Mouse (Mus musculus): ENCODE data around the gene Spint2. TPM values are rescaled to one million over a fixed set of nuclear protein-coding genes. Genes with fewer than 3 reads are reported as not detected.

Spint2 gene
- polyA plus RNA-seq, 1 experiment from 2014 or later = 98.5 TPM

DNA sequence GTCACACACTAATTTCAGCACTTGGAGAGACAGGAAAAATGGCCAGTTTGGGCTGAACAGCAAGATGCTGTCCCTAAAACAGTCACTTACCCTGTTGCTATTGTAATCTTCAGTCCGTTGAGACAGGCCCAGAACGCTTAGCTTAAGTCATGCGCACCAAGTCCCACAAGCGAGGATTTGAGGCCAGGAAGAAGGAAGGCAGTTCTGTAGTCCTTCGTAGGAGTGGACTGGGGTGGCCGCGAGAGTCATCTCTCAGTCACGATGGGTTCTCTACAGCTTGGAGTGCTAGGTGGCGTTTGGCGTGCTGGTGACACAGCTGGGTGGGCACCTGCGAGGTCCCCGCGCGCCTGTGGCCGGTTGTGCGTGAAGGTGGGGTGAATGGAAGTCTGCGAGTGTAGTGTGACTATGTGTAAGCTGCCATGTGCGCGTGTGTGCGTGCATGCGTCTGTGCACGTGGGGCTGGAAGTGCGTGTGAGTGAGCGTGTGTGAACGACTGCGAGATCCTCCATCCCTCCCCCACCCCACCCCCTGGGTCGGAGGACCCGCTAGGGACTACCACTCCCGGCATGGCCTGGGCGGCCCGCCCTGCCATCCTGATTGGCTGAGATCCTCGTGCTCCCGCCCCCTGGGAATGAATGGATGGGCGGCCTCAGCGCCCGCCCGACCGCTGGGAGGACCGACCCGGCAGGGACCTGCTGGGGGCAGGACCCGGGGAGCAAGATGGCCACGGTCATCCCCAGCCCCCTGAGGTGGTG lies 25.8 kb upstream of the Spint2 start:
- Histone ChIP-seq H3K4me2 (ENCODE audit: low read length) (peak overlapping the region; percentile 98), H3K27me3 (ENCODE audit: control insufficient read depth, insufficient read depth, low read length) (peaks cover 76% of the 10 kb centered on the region), H3K4me3 (ENCODE audit: control insufficient read depth in 1 of 2, insufficient read depth in 1 of 2, low read depth in 1 of 2, low read length in 2 of 2) (peak overlapping the region; percentile 51 to 63), H3K9me3 (ENCODE audit: control insufficient read depth, low read length) (peaks cover 5% of the 10 kb centered on the region), H3K4me1 (ENCODE audit: control insufficient read depth in 2 of 2, insufficient read depth in 2 of 2, low read length in 2 of 2) (peaks cover 10 to 30% of the 10 kb centered on the region in 2 experiments; a peak in 3 of 4 replicates), H3K36me3 (ENCODE audit: control insufficient read depth, insufficient read depth, low read length) (no peaks in the 10 kb centered on the region), H3K27ac (replicated peaks in 1 of 2; ENCODE audit: control insufficient read depth in 1 of 2, insufficient read depth in 1 of 2, low read depth in 2 of 2, low read length in 2 of 2) (no peak overlapping the region), H3K9ac (ENCODE audit: low read length) (peak overlapping the region; percentile 60)
- 2% methylated on average over 41 of the region's 42 CpGs for WGBS
- peak; percentile 82 for ATAC-seq (ENCODE audit: insufficient number of reproducible peaks, insufficient read depth, low FRiP score, low read depth)

DNA sequence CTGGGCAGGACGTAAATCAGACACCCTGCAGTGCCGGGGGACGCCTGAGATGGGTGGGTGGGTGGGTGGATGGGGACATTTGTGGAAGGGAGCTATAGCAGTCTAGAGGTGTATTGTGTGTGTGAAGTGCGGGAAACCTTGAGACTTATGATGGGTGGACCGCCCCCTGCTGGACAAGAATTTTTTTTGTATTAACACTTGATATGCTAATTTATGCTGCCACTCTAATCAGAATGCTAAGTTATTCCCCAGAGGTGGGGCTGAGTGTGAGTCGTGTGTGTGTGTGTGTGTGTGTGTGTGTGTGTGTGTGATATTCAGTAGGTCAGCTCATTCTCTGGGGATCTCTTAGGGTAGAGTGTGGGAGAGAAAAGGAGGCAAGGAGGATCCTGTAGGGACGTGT lies 24.9 kb upstream of the Spint2 start:
- Histone ChIP-seq H3K4me2 (ENCODE audit: low read length) (no peak overlapping the region), H3K9me3 (ENCODE audit: control insufficient read depth, low read length) (peaks cover 5% of the 10 kb centered on the region), H3K36me3 (ENCODE audit: control insufficient read depth, insufficient read depth, low read length) (no peaks in the 10 kb centered on the region), H3K9ac (ENCODE audit: low read length) (no peak overlapping the region), H3K4me1 (ENCODE audit: control insufficient read depth in 2 of 2, insufficient read depth in 2 of 2, low read length in 2 of 2) (peaks cover 10 to 30% of the 10 kb centered on the region in 2 experiments; a peak in 3 of 4 replicates), H3K27ac (replicated peaks in 1 of 2; ENCODE audit: control insufficient read depth in 1 of 2, insufficient read depth in 1 of 2, low read depth in 2 of 2, low read length in 2 of 2) (no peak overlapping the region), H3K27me3 (ENCODE audit: control insufficient read depth, insufficient read depth, low read length) (peaks cover 84% of the 10 kb centered on the region), H3K4me3 (ENCODE audit: control insufficient read depth in 1 of 2, insufficient read depth in 1 of 2, low read depth in 1 of 2, low read length in 2 of 2) (no peak overlapping the region)
- no peak for ATAC-seq (ENCODE audit: insufficient number of reproducible peaks, insufficient read depth, low FRiP score, low read depth)
- 29% methylated on average over 7 of the region's 7 CpGs for WGBS

DNA sequence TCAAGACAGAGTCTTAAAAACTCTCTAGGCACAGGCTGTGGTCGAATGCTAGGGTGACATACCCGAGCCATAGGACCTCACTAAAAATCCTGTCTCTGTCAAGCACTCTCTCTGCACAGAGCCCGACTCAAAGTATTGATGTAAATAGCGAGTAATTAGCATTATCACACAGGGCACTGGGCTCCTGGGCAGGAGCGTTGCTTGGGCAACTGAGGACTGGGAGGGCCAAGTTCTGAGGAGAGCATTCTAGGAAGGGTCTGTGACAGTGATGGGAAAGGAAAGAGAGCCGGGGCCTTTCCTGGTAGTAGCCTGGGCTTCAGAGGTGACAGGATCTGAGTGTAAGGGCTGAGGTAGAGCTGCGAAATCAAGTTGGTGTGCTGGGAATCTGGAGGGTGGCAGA lies 24.4 kb upstream of the Spint2 start:
- WGBS = 57% methylated on average over 7 of the region's 7 CpGs
- Histone ChIP-seq H3K4me3 (ENCODE audit: control insufficient read depth in 1 of 2, insufficient read depth in 1 of 2, low read depth in 1 of 2, low read length in 2 of 2) (no peak overlapping the region), H3K27ac (replicated peaks in 1 of 2; ENCODE audit: control insufficient read depth in 1 of 2, insufficient read depth in 1 of 2, low read depth in 2 of 2, low read length in 2 of 2) (no peak overlapping the region), H3K4me1 (ENCODE audit: control insufficient read depth in 2 of 2, insufficient read depth in 2 of 2, low read length in 2 of 2) (peaks cover 11 to 30% of the 10 kb centered on the region in 2 experiments; a peak in 3 of 4 replicates), H3K27me3 (ENCODE audit: control insufficient read depth, insufficient read depth, low read length) (peaks cover 81% of the 10 kb centered on the region), H3K9ac (ENCODE audit: low read length) (no peak overlapping the region), H3K4me2 (ENCODE audit: low read length) (no peak overlapping the region), H3K36me3 (ENCODE audit: control insufficient read depth, insufficient read depth, low read length) (no peaks in the 10 kb centered on the region), H3K9me3 (ENCODE audit: control insufficient read depth, low read length) (peaks cover 5% of the 10 kb centered on the region)
- no peak for ATAC-seq (ENCODE audit: insufficient number of reproducible peaks, insufficient read depth, low FRiP score, low read depth)

DNA sequence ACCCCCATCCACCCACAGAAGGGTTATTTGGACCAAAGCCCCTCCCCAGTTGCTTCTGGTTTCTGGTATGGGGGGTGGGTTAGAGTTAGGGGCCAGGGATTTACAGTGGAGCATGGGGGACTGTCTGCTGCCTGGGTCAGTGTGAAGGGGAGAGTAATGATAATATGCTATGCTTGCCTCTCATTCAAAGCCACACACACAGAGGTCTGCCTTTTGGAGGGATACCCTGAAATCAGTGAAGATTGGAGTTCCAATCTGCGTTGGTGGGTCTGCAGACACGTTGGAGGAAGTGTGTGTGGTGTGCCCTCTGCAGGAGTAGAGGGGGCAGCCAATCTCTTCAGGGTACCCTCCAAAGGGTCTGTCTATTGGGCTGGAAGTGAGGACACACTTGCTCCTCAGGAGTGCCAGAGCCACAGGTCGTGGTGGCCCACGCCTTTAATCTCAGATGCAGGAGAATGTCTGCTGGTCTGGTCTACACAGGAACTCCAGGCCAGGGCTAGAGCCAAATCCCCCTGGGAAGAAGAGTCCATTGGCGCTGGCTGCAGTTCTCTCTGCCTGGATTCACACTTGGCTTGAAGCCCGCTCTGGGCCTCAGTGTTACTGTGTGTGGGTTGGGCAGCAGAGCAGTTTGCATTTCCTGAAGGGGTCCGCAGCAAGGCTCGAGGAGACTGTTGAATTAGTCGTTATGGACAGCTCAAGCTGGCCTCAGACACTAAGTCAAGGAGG lies 23.7 kb upstream of the Spint2 start:
- 26% methylated on average over 9 of the region's 9 CpGs for WGBS
- Histone ChIP-seq H3K27ac (replicated peaks in 1 of 2; ENCODE audit: control insufficient read depth in 1 of 2, insufficient read depth in 1 of 2, low read depth in 2 of 2, low read length in 2 of 2) (no peak overlapping the region), H3K4me1 (ENCODE audit: control insufficient read depth in 2 of 2, insufficient read depth in 2 of 2, low read length in 2 of 2) (peaks cover 12 to 30% of the 10 kb centered on the region in 2 experiments; a peak in 3 of 4 replicates)

DNA sequence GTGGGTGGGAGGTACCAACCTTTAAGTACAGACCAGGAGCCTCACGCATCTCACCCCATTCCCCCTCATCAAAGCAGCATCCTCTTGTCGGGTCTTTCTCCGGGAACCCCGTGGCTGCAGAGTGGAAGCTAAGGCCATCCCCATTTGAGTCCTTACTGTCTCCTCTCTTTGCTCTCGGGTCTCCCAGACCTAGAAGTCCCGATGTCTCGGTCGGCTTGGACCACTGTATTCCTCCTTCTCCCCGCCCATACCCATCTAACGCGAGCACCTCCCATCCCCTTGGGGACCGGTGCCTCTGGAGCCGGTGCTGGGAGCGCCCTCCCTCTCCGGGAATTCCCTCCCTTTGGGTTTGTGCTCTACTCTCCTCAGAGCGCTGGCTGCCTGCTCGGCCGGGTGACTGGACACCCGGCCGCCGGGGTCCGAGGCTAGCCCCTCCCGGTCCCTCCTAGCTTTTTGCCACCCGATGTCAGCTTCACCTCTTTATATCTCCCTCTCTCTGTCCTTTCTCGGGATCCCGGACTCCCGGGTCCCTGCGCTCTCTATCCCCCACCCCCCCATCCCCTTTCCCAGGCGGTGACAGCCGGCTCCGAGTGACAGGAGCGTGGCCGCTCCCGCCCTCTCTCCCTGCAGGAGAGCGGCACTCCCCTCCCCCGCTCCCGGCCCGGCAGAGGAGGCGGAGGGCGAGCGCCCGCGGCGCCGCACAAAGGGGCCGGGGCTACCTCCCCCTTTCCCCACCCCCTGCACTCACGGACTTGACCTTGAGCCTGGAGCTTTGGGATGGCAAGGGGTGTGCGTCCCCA lies 23.0 kb upstream of the Spint2 start:
- Histone ChIP-seq H3K27me3 (ENCODE audit: control insufficient read depth, insufficient read depth, low read length) (peaks cover 75% of the 10 kb centered on the region), H3K4me1 (ENCODE audit: control insufficient read depth in 2 of 2, insufficient read depth in 2 of 2, low read length in 2 of 2) (peaks cover 12 to 29% of the 10 kb centered on the region in 2 experiments; a peak in 3 of 4 replicates), H3K36me3 (ENCODE audit: control insufficient read depth, insufficient read depth, low read length) (no peaks in the 10 kb centered on the region), H3K4me2 (ENCODE audit: low read length) (peak overlapping the region; percentile 83), H3K27ac (replicated peaks in 1 of 2; ENCODE audit: control insufficient read depth in 1 of 2, insufficient read depth in 1 of 2, low read depth in 2 of 2, low read length in 2 of 2) (no peak overlapping the region), H3K4me3 (ENCODE audit: control insufficient read depth in 1 of 2, insufficient read depth in 1 of 2, low read depth in 1 of 2, low read length in 2 of 2) (peak overlapping the region; percentile 47 to 48), H3K9ac (ENCODE audit: low read length) (peak overlapping the region; percentile 44), H3K9me3 (ENCODE audit: control insufficient read depth, low read length) (peaks cover 5% of the 10 kb centered on the region)
- ATAC-seq (ENCODE audit: insufficient number of reproducible peaks, insufficient read depth, low FRiP score, low read depth) = no peak
- WGBS = under 1% methylated on average over 47 of the region's 48 CpGs

More for the DNA sequence above, 23.7 kb upstream of the Spint2 start:
- Histone ChIP-seq H3K27me3 (ENCODE audit: control insufficient read depth, insufficient read depth, low read length) (peaks cover 81% of the 10 kb centered on the region), H3K4me3 (ENCODE audit: control insufficient read depth in 1 of 2, insufficient read depth in 1 of 2, low read depth in 1 of 2, low read length in 2 of 2) (peak overlapping the region in 1 of 2 experiments; percentile 48; a peak in 3 of 4 replicates), H3K4me2 (ENCODE audit: low read length) (peak overlapping the region; percentile 83), H3K36me3 (ENCODE audit: control insufficient read depth, insufficient read depth, low read length) (no peaks in the 10 kb centered on the region), H3K9ac (ENCODE audit: low read length) (no peak overlapping the region; the same call in 1 of the 2 replicates), H3K9me3 (ENCODE audit: control insufficient read depth, low read length) (peaks cover 5% of the 10 kb centered on the region)
- ATAC-seq (ENCODE audit: insufficient number of reproducible peaks, insufficient read depth, low FRiP score, low read depth) = no peak

DNA sequence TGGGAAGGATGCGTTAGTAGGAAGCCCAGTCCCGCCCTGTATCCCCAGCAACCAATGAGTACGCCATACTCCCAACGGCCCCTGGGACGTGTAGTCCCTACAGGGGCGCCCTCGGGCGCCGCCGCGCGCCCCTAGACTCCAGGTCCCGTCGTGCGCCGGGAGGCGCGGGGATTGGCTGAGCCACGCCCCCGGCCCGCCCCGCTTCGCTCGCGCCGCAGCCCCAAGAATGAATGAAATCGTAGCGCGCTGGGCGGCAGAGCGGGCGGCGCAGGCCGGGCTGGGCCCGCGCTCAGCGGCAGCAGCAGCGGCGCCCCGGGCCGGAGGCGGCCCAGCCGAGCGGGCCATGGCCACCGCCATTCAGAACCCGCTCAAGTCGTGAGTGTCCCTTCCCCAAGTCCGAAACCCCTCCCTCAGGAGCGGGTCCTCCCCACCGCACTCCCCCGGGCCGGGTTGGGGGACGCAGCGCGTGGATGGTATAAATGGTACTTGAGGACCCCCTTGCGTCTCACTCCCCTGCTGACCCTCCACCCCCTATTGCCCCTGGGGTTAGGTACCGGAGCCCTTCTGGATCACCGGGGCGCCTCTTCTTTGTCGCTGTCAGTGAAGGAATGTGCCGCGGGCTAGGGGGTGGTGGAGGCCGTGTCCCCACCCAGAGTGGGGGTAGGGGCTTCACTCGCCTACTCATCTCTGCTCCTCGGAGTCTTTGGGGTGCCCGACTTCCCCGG lies 22.2 kb upstream of the Spint2 start, which contains the start of gene Dpf1:
Gene Dpf1 (plus strand): TSS at position 214 of the 725 bp plus-strand sequence.
- 1% methylated on average over 66 of the region's 67 CpGs for WGBS

More for the DNA sequence above, 22.2 kb upstream of the Spint2 start, which contains the start of gene Dpf1:
- Histone ChIP-seq H3K27ac (replicated peaks in 1 of 2; ENCODE audit: control insufficient read depth in 1 of 2, insufficient read depth in 1 of 2, low read depth in 2 of 2, low read length in 2 of 2) (no peak within 1 kb of the TSS), H3K4me1 (ENCODE audit: control insufficient read depth in 2 of 2, insufficient read depth in 2 of 2, low read length in 2 of 2) (peaks cover 10 to 21% of the 10 kb centered on the region in 2 experiments; a peak in 3 of 4 replicates), H3K36me3 (ENCODE audit: control insufficient read depth, insufficient read depth, low read length) (no peaks in the 10 kb centered on the region), H3K4me3 (ENCODE audit: control insufficient read depth in 1 of 2, insufficient read depth in 1 of 2, low read depth in 1 of 2, low read length in 2 of 2) (peak within 1 kb of the TSS; percentile 47 to 48), H3K9ac (ENCODE audit: low read length) (peak within 1 kb of the TSS; percentile 44), H3K4me2 (ENCODE audit: low read length) (peak within 1 kb of the TSS; percentile 83), H3K27me3 (ENCODE audit: control insufficient read depth, insufficient read depth, low read length) (peaks cover 67% of the 10 kb centered on the region), H3K9me3 (ENCODE audit: control insufficient read depth, low read length) (peaks cover 5% of the 10 kb centered on the region)
- ATAC-seq (ENCODE audit: insufficient number of reproducible peaks, insufficient read depth, low FRiP score, low read depth) = peak; percentile 56; the same call in 1 of the 2 replicates

All from heart, embryonic 14.5 days (tissue).